Mouse (Mus musculus) C2C12 (cell line): Measurements from ENCODE around the gene Dcbld2. TPM values are rescaled to one million over a fixed set of nuclear protein-coding genes. Genes with fewer than 3 reads are reported as not detected.

Source experiments
- H3K27me3 ChIP-seq: one replicate; pipeline ENCODE4 v1.6.1; 2011; ENCODE audit not compliant: control insufficient read depth, insufficient read depth, insufficient read length
- H3K36me3 ChIP-seq: one replicate; pipeline ENCODE4 v1.6.1; 2011; ENCODE audit not compliant: control insufficient read depth, insufficient read depth
- H3K4me3 ChIP-seq: one replicate; pipeline ENCODE4 v1.5.1; 2011; ENCODE audit warnings: mild to moderate bottlenecking, control low read depth; ENCODE audit not compliant: poor library complexity, insufficient read depth, severe bottlenecking
- H3K79me2 ChIP-seq: one replicate; pipeline ENCODE4 v1.6.1; 2011; ENCODE audit not compliant: control insufficient read depth, insufficient read depth
- H3K79me3 ChIP-seq: one replicate; pipeline ENCODE4 v1.6.1; 2011; ENCODE audit warnings: low read depth, control low read depth
- H3ac ChIP-seq: one replicate; pipeline ENCODE3; 2011; ENCODE audit warnings: low read depth; ENCODE audit not compliant: control insufficient read depth, insufficient read length
- CEBPB ChIP-seq: IDR thresholded peaks from one replicate; pipeline ENCODE4 v1.6.1; 2011; ENCODE audit warnings: low read depth, mild to moderate bottlenecking, control low read depth, moderate library complexity
- CTCF ChIP-seq: IDR thresholded peaks from one replicate; pipeline ENCODE4 v1.5.1; 2011; ENCODE audit not compliant: control insufficient read depth, insufficient read depth, insufficient read length
- FOSL1 ChIP-seq: IDR thresholded peaks from one replicate; pipeline ENCODE4 v1.8.0; 2011; ENCODE audit warnings: mild to moderate bottlenecking, low read length; ENCODE audit not compliant: poor library complexity, insufficient read depth, severe bottlenecking
- MAX ChIP-seq: IDR thresholded peaks from one replicate; pipeline ENCODE4 v1.6.1; 2011; ENCODE audit warnings: mild to moderate bottlenecking, control low read depth
- MYOD1 ChIP-seq: IDR thresholded peaks from one replicate; pipeline ENCODE4 v1.6.1; 2011; ENCODE audit warnings: low read depth; ENCODE audit not compliant: control insufficient read depth, insufficient read length
- MYOG ChIP-seq: IDR thresholded peaks from one replicate; pipeline ENCODE4 v1.6.1; 2011; ENCODE audit not compliant: control insufficient read depth, insufficient read length; ENCODE audit errors: extremely low read depth
- USF1 ChIP-seq: IDR thresholded peaks from one replicate; pipeline ENCODE4 v1.6.1; 2011; ENCODE audit warnings: low read depth, mild to moderate bottlenecking, control low read depth, moderate library complexity
- polyA plus RNA-seq: library from polyadenylated mRNA; unstranded; fragments of >200 nt; fragmentation: generic; extraction: Trizol; gene quantifications from one replicate; pipeline ENCODE4 v1.2.1, GENCODE M21; 2012; ENCODE audit warnings: missing spikeins

The Dcbld2 gene
- polyA plus RNA-seq, 1 experiment: 14.1 TPM

GRCm38 (mm10) chr16:58460386-58460785 is 52.1 kb downstream of the Dcbld2 start:
- Histone ChIP-seq H3ac (no peak overlapping the region), H3K36me3 (peaks cover 85% of the 10 kb centered on the region), H3K79me2 (no peaks in the 10 kb centered on the region), H3K27me3 (no peaks in the 10 kb centered on the region), H3K4me3 (no peak overlapping the region), H3K79me3 (no peaks in the 10 kb centered on the region)
- TF ChIP-seq USF1: no peak
- no peak for TF ChIP-seq CTCF
- TF ChIP-seq MAX: no peak
- TF ChIP-seq FOSL1: no peak
- no peak for TF ChIP-seq MYOG
- TF ChIP-seq CEBPB: no peak
- TF ChIP-seq MYOD1: no peak

GRCm38 (mm10) chr16:58461856-58462518 is 53.7 kb downstream of the Dcbld2 start:
- Histone ChIP-seq H3K36me3 (peaks cover 81% of the 10 kb centered on the region), H3K79me2 (no peaks in the 10 kb centered on the region), H3K79me3 (no peaks in the 10 kb centered on the region), H3K27me3 (no peaks in the 10 kb centered on the region), H3ac (no peak overlapping the region), H3K4me3 (no peak overlapping the region)
- no peak for TF ChIP-seq CEBPB

GRCm38 (mm10) chr16:58462519-58462918 is 54.3 kb downstream of the Dcbld2 start:
- Histone ChIP-seq H3K36me3 (peaks cover 81% of the 10 kb centered on the region), H3K27me3 (no peaks in the 10 kb centered on the region), H3K79me3 (no peaks in the 10 kb centered on the region), H3K4me3 (no peak overlapping the region), H3K79me2 (no peaks in the 10 kb centered on the region), H3ac (no peak overlapping the region)
- TF ChIP-seq MYOD1 (no peak), CTCF (no peak), CEBPB (no peak), MYOG (no peak), USF1 (no peak), MAX (no peak), FOSL1 (no peak)

GRCm38 (mm10) chr16:58464051-58464450 is 55.8 kb downstream of the Dcbld2 start:
- TF ChIP-seq CEBPB (no peak), MAX (no peak), USF1 (no peak), MYOG (no peak), MYOD1 (no peak), CTCF (no peak), FOSL1 (no peak)
- no peak overlapping the region for H3K4me3 ChIP-seq
- H3K27me3 ChIP-seq: no peaks in the 10 kb centered on the region
- H3K36me3 ChIP-seq: peaks cover 73% of the 10 kb centered on the region
- no peaks in the 10 kb centered on the region for H3K79me3 ChIP-seq
- no peaks in the 10 kb centered on the region for H3K79me2 ChIP-seq
- no peak overlapping the region for H3ac ChIP-seq

- H3K79me2 ChIP-seq: no peaks in the 10 kb centered on the region
- H3K36me3 ChIP-seq: peaks cover 68% of the 10 kb centered on the region
- H3K4me3 ChIP-seq: no peak overlapping the region
- no peaks in the 10 kb centered on the region for H3K79me3 ChIP-seq
- no peak overlapping the region for H3ac ChIP-seq
- no peak for TF ChIP-seq FOSL1
- TF ChIP-seq MYOD1: no peak
- no peak for TF ChIP-seq CTCF
- no peak for TF ChIP-seq USF1
- TF ChIP-seq MYOG: no peak
- TF ChIP-seq CEBPB: no peak
- TF ChIP-seq MAX: no peak
- H3K27me3 ChIP-seq: no peaks in the 10 kb centered on the region
These were observed 57.2 kb downstream of the Dcbld2 start for GRCm38 (mm10) chr16:58465412-58465811.

GRCm38 (mm10) chr16:58470061-58470460 is 61.8 kb downstream of the Dcbld2 start:
- Histone ChIP-seq H3ac (no peak overlapping the region), H3K4me3 (no peak overlapping the region), H3K27me3 (no peaks in the 10 kb centered on the region), H3K79me2 (no peaks in the 10 kb centered on the region), H3K36me3 (peaks cover 53% of the 10 kb centered on the region), H3K79me3 (no peaks in the 10 kb centered on the region)
- TF ChIP-seq MYOG (no peak), CTCF (no peak), MYOD1 (no peak), MAX (no peak), USF1 (no peak), CEBPB (no peak), FOSL1 (no peak)
